Mouse (Mus musculus): ENCODE results near the gene Fam169b. TPM values are rescaled to one million over a fixed set of nuclear protein-coding genes. Genes with fewer than 3 reads are reported as not detected.

Fam169b gene
- polyA plus RNA-seq, 1 experiment from 2014 or later = 0.64 TPM

- H3K4me3 ChIP-seq (replicated peaks; ENCODE audit: low read depth, low read length) = no peak overlapping the region
Observed at GRCm38 (mm10) chr7:68382187-68382586, 108.5 kb downstream of the Fam169b start.

GRCm38 (mm10) chr7:68386767-68387166 lies 113.1 kb downstream of the Fam169b start:
- Histone ChIP-seq H3K4me1 (replicated peaks; ENCODE audit: insufficient read depth, low read length) (no peaks in the 10 kb centered on the region), H3K27ac (no peak overlapping the region), H3K9me3 (replicated peaks; ENCODE audit: low read length) (no peaks in the 10 kb centered on the region), H3K9ac (ENCODE audit: low read depth, low read length) (no peak overlapping the region), H3K4me2 (ENCODE audit: low read length) (no peak overlapping the region), H3K36me3 (ENCODE audit: insufficient read depth, low read length) (no peaks in the 10 kb centered on the region), H3K27me3 (ENCODE audit: insufficient read depth, low read length) (no peaks in the 10 kb centered on the region), H3K4me3 (replicated peaks; ENCODE audit: low read depth, low read length) (no peak overlapping the region)
- ATAC-seq (replicated peaks; ENCODE audit: low FRiP score, low read depth) = no peak
- WGBS = 82% methylated on average over 3 of the region's 3 CpGs
- no peak for TF ChIP-seq CTCF (IDR thresholded peaks at IDR 0.05; ENCODE audit: low read depth)
- DNase-seq (ENCODE audit: low spot score) = no peak

More at GRCm38 (mm10) chr7:68382187-68382586, 108.5 kb downstream of the Fam169b start:
- Histone ChIP-seq H3K36me3 (ENCODE audit: insufficient read depth, low read length) (no peaks in the 10 kb centered on the region), H3K9ac (ENCODE audit: low read depth, low read length) (no peak overlapping the region), H3K4me1 (replicated peaks; ENCODE audit: insufficient read depth, low read length) (no peaks in the 10 kb centered on the region), H3K27ac (no peak overlapping the region), H3K27me3 (ENCODE audit: insufficient read depth, low read length) (no peaks in the 10 kb centered on the region), H3K9me3 (replicated peaks; ENCODE audit: low read length) (no peaks in the 10 kb centered on the region), H3K4me2 (ENCODE audit: low read length) (no peak overlapping the region)
- no peak for DNase-seq (ENCODE audit: low spot score)
- 20% methylated on average over 9 of the region's 9 CpGs for WGBS
- TF ChIP-seq CTCF (IDR thresholded peaks at IDR 0.05; ENCODE audit: low read depth) = no peak
- no peak for ATAC-seq (replicated peaks; ENCODE audit: low FRiP score, low read depth)

- TF ChIP-seq CTCF (IDR thresholded peaks at IDR 0.05; ENCODE audit: low read depth) = no peak
- Histone ChIP-seq H3K36me3 (ENCODE audit: insufficient read depth, low read length) (no peaks in the 10 kb centered on the region), H3K27me3 (ENCODE audit: insufficient read depth, low read length) (no peaks in the 10 kb centered on the region), H3K9me3 (replicated peaks; ENCODE audit: low read length) (no peaks in the 10 kb centered on the region), H3K4me1 (replicated peaks; ENCODE audit: insufficient read depth, low read length) (no peaks in the 10 kb centered on the region), H3K27ac (no peak overlapping the region), H3K4me2 (ENCODE audit: low read length) (no peak overlapping the region), H3K9ac (ENCODE audit: low read depth, low read length) (no peak overlapping the region), H3K4me3 (replicated peaks; ENCODE audit: low read depth, low read length) (no peak overlapping the region)
- no peak for ATAC-seq (replicated peaks; ENCODE audit: low FRiP score, low read depth)
- DNase-seq (ENCODE audit: low spot score) = no peak
- 59% methylated on average over 6 of the region's 6 CpGs for WGBS
Observed at GRCm38 (mm10) chr7:68395707-68396333, 122.2 kb downstream of the Fam169b start.

- 90% methylated on average over 7 of the region's 7 CpGs for WGBS
- no peak for TF ChIP-seq CTCF (IDR thresholded peaks at IDR 0.05; ENCODE audit: low read depth)
- DNase-seq (ENCODE audit: low spot score) (no peak), ATAC-seq (replicated peaks; ENCODE audit: low FRiP score, low read depth) (no peak)
- Histone ChIP-seq H3K27ac (no peak overlapping the region), H3K4me3 (replicated peaks; ENCODE audit: low read depth, low read length) (no peak overlapping the region), H3K9me3 (replicated peaks; ENCODE audit: low read length) (no peaks in the 10 kb centered on the region), H3K27me3 (ENCODE audit: insufficient read depth, low read length) (no peaks in the 10 kb centered on the region), H3K36me3 (ENCODE audit: insufficient read depth, low read length) (no peaks in the 10 kb centered on the region), H3K4me2 (ENCODE audit: low read length) (no peak overlapping the region), H3K9ac (ENCODE audit: low read depth, low read length) (no peak overlapping the region), H3K4me1 (replicated peaks; ENCODE audit: insufficient read depth, low read length) (no peaks in the 10 kb centered on the region)
Observed at GRCm38 (mm10) chr7:68400516-68400915, 126.9 kb downstream of the Fam169b start.

GRCm38 (mm10) chr7:68408611-68409010 lies 135.0 kb downstream of the Fam169b start:
- TF ChIP-seq CTCF (IDR thresholded peaks at IDR 0.05; ENCODE audit: low read depth) = no peak
- Histone ChIP-seq H3K27me3 (ENCODE audit: insufficient read depth, low read length) (no peaks in the 10 kb centered on the region), H3K4me2 (ENCODE audit: low read length) (no peak overlapping the region), H3K27ac (no peak overlapping the region), H3K9me3 (replicated peaks; ENCODE audit: low read length) (no peaks in the 10 kb centered on the region), H3K4me1 (replicated peaks; ENCODE audit: insufficient read depth, low read length) (no peaks in the 10 kb centered on the region), H3K9ac (ENCODE audit: low read depth, low read length) (no peak overlapping the region), H3K36me3 (ENCODE audit: insufficient read depth, low read length) (no peaks in the 10 kb centered on the region), H3K4me3 (replicated peaks; ENCODE audit: low read depth, low read length) (no peak overlapping the region)
- no peak for DNase-seq (ENCODE audit: low spot score)
- WGBS = 63% methylated on average over 5 of the region's 5 CpGs
- no peak for ATAC-seq (replicated peaks; ENCODE audit: low FRiP score, low read depth)

Other genes starting within 250 kb of the Fam169b start
- 0.18 and 0.19 TPM in 2 replicates for gene Pgpep1l, start 9.6 kb upstream of the Fam169b start, polyA plus RNA-seq (2015; fragmentation: Nextera tagmentation; extraction: Ambion mirVana)